Mouse (Mus musculus): Measurements from ENCODE around the gene Slc29a2. TPM values are rescaled to one million over a fixed set of nuclear protein-coding genes. Genes with fewer than 3 reads are reported as not detected.

Gene Slc29a2
- polyA plus RNA-seq, 1 experiment from 2014 or later: 3.8 TPM

Other genes starting within 250 kb of the Slc29a2 start
- gene Rbm4, start 230.0 kb upstream of the Slc29a2 start, polyA plus RNA-seq (2014; fragmentation: Nextera tagmentation; extraction: Ambion mirVana): 107 and 117 TPM in 2 replicates
- gene Gm21992, start 212.2 kb upstream of the Slc29a2 start, polyA plus RNA-seq (2014; fragmentation: Nextera tagmentation; extraction: Ambion mirVana): 22.4 and 37.1 TPM in 2 replicates
- 92.9 and 98.4 TPM in 2 replicates for gene Rbm14, start 212.2 kb upstream of the Slc29a2 start, polyA plus RNA-seq (2014; fragmentation: Nextera tagmentation; extraction: Ambion mirVana)
- 39.1 and 43.7 TPM in 2 replicates for gene Ccs, start 184.5 kb upstream of the Slc29a2 start, polyA plus RNA-seq (2014; fragmentation: Nextera tagmentation; extraction: Ambion mirVana)
- gene Ccdc87, start 184.5 kb upstream of the Slc29a2 start, polyA plus RNA-seq (2014; fragmentation: Nextera tagmentation; extraction: Ambion mirVana): 0.33 and 0.34 TPM in 2 replicates
- 38.5 and 40.9 TPM in 2 replicates for gene Ctsf, start 168.7 kb upstream of the Slc29a2 start, polyA plus RNA-seq (2014; fragmentation: Nextera tagmentation; extraction: Ambion mirVana)
- 1.4 and 3.2 TPM in 2 replicates for gene Actn3, start 146.0 kb upstream of the Slc29a2 start, polyA plus RNA-seq (2014; fragmentation: Nextera tagmentation; extraction: Ambion mirVana)
- gene Zdhhc24, start 145.2 kb upstream of the Slc29a2 start, polyA plus RNA-seq (2014; fragmentation: Nextera tagmentation; extraction: Ambion mirVana): 14.1 and 16.3 TPM in 2 replicates
- 8.1 and 11.6 TPM in 2 replicates for gene Bbs1, start 117.2 kb upstream of the Slc29a2 start, polyA plus RNA-seq (2014; fragmentation: Nextera tagmentation; extraction: Ambion mirVana)
- gene Dpp3, start 95.6 kb upstream of the Slc29a2 start, polyA plus RNA-seq (2014; fragmentation: Nextera tagmentation; extraction: Ambion mirVana): 125 and 155 TPM in 2 replicates
- 1.7 and 3.0 TPM in 2 replicates for gene Peli3, start 80.7 kb upstream of the Slc29a2 start, polyA plus RNA-seq (2014; fragmentation: Nextera tagmentation; extraction: Ambion mirVana)
- 153 and 158 TPM in 2 replicates for gene Mrpl11, start 61.7 kb upstream of the Slc29a2 start, polyA plus RNA-seq (2014; fragmentation: Nextera tagmentation; extraction: Ambion mirVana)
- gene Npas4, start 33.5 kb upstream of the Slc29a2 start, polyA plus RNA-seq (2014; fragmentation: Nextera tagmentation; extraction: Ambion mirVana): 0.06 and 0.07 TPM in 2 replicates
- 35.4 and 45.2 TPM in 2 replicates for gene B4gat1, start 15.0 kb downstream of the Slc29a2 start, polyA plus RNA-seq (2014; fragmentation: Nextera tagmentation; extraction: Ambion mirVana)
- 0.73 and 2.3 TPM in 2 replicates for gene AC124502.3, start 15.0 kb downstream of the Slc29a2 start, polyA plus RNA-seq (2014; fragmentation: Nextera tagmentation; extraction: Ambion mirVana)
- gene Brms1, start 17.5 kb downstream of the Slc29a2 start, polyA plus RNA-seq (2014; fragmentation: Nextera tagmentation; extraction: Ambion mirVana): 62.0 and 66.1 TPM in 2 replicates
- 0.80 and 1.7 TPM in 2 replicates for gene Rin1, start 26.6 kb downstream of the Slc29a2 start, polyA plus RNA-seq (2014; fragmentation: Nextera tagmentation; extraction: Ambion mirVana)
- 26.8 and 27.9 TPM in 2 replicates for gene Cd248, start 44.2 kb downstream of the Slc29a2 start, polyA plus RNA-seq (2014; fragmentation: Nextera tagmentation; extraction: Ambion mirVana)
- gene Tmem151a, start 61.7 kb downstream of the Slc29a2 start, polyA plus RNA-seq (2014; fragmentation: Nextera tagmentation; extraction: Ambion mirVana): 1.6 and 1.8 TPM in 2 replicates
- 75.6 and 81.3 TPM in 2 replicates for gene Yif1a, start 64.7 kb downstream of the Slc29a2 start, polyA plus RNA-seq (2014; fragmentation: Nextera tagmentation; extraction: Ambion mirVana)
- 126 and 128 TPM in 2 replicates for gene Cnih2, start 74.7 kb downstream of the Slc29a2 start, polyA plus RNA-seq (2014; fragmentation: Nextera tagmentation; extraction: Ambion mirVana)
- 217 and 230 TPM in 2 replicates for gene Rab1b, start 83.2 kb downstream of the Slc29a2 start, polyA plus RNA-seq (2014; fragmentation: Nextera tagmentation; extraction: Ambion mirVana)
- 34.6 and 36.5 TPM in 2 replicates for gene Klc2, start 94.7 kb downstream of the Slc29a2 start, polyA plus RNA-seq (2014; fragmentation: Nextera tagmentation; extraction: Ambion mirVana)
- 23.2 and 23.4 TPM in 2 replicates for gene Pacs1, start 249.3 kb downstream of the Slc29a2 start, polyA plus RNA-seq (2014; fragmentation: Nextera tagmentation; extraction: Ambion mirVana)

All from hindbrain, embryonic 11.5 days (tissue).